Mouse (Mus musculus) cerebellum, postnatal 36 days (tissue): ENCODE measurements around the gene Rbm8a2.
"Not testable (repeated sequence)": the region's sequence is repeated elsewhere in the genome, so short reads cannot be mapped to it uniquely, and the experiment has no call there.

Experiments used
- DNase-seq, 2 experiments: peaks; one replicate each; pipeline ENCODE4 v3.0.0; 2021 to 2022; ENCODE audit warnings: mixed read lengths in 2 of 2

Gene Rbm8a2

DNA sequence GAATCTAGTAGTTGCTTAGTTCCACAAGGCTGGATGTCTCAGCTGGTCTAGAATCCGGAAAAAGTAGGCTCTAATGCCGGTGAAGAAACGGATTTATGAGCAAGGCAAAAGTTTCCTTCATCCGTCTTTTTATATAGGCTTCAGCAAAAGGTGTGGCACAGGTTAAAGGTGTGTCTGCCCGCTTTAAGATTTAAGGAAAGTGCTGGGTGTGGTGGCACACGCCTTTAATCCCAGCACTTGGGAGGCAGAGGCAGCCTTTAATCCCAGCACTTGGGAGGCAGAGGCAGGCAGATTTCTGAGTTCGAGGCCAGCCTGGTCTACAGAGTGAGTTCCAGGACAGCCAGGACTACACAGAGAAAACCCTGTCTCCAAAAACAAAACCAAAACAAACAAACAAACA, at the start of gene Rbm8a2:
Rbm8a2 (minus strand) TSS at position 101 of the 400 bp plus-strand sequence.
- not testable (repeated sequence) for DNase-seq

GRCm38 (mm10) chr1:176028397-176028796, 49.5 kb upstream of the Rbm8a2 start:
- no peak for DNase-seq

DNA sequence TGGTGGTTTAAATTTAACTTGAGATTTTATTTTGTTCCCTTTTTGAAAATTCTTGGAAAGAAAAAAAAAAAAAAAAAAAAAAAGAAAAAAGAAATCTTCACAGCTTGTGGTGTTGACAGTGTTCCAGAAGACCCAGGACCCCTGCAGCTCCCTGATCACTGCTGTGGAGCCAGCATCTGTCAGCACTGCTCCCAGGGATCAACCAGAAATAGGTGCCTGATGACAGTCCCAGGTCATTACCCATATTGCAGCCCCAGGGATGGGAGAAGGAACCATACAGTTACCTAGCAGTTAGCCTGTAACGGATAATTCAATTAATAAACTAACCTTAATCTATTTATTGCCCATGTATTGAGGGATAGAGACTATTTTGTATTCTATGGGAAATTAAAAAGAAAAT, 45.6 kb upstream of the Rbm8a2 start:
- DNase-seq = peak; percentile 54 to 61

- no peak for DNase-seq
These were observed 39.6 kb upstream of the Rbm8a2 start for GRCm38 (mm10) chr1:176018523-176018922.

GRCm38 (mm10) chr1:176016076-176016475, 37.2 kb upstream of the Rbm8a2 start:
- DNase-seq = peak; percentile 33 to 53

- no peak for DNase-seq
These were observed 34.8 kb upstream of the Rbm8a2 start for GRCm38 (mm10) chr1:176013497-176014268.

DNA sequence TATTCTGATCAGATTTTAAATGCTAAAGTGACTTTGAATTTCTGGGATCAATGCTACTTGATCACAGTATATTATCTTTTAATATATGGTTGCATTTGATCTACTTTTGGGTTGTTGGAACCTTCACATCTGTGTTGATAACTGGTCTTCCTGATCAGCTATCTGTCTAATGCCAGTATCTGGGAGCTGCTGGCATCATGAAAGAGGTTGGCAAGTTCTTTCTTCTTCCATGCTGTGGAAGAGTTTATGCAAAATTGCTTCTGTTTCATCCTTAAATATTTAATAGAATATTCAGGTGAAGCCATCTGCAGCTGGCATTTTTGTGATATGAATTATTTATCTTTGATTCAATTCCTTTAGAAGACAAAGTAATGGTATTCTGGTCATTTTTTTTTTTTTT, 32.6 kb upstream of the Rbm8a2 start:
- no peak for DNase-seq

DNA sequence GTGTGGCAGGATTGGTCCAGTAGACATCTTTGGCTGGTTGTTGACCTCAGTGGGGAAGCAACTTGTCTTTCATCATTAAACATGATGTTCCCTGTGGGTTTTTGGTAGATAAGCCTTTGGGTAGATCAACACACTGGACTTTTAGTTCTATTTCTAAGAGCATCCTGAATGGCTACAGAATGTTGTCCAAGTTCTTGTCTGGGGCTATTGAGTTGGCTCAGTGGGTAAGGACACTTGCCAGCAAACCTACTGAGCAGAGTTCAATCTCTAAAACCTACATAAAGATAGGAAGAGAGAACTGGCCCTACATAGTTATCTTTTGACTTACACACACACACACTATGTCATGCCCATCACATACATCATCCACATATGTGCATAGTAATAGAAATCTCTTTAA, 32.2 kb upstream of the Rbm8a2 start:
- peak; percentile 22 to 49 for DNase-seq

- DNase-seq = no peak
These were observed 29.5 kb upstream of the Rbm8a2 start for GRCm38 (mm10) chr1:176008411-176008810.

DNA sequence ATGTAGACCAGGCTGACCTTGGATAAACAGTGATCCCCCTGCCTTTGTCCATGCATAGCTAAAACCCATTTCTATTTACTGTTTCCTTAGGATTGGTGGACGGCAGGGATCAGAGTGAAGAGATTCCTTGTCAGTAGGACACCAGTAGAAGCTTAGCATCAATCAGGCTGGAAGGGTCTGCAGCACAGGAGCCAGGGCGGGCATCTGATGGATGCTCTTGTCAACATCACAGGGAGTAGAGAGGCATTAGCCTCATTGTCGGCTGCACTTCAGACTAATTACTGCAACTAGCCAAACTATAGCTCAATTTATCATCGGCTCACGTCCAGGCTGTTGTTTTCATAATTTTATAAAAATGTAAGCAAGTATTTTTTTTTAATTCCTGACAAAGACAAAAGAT, 21.7 kb upstream of the Rbm8a2 start:
- no peak for DNase-seq

- no peak for DNase-seq
These were observed 18.2 kb upstream of the Rbm8a2 start for GRCm38 (mm10) chr1:175997076-175997651.

DNA sequence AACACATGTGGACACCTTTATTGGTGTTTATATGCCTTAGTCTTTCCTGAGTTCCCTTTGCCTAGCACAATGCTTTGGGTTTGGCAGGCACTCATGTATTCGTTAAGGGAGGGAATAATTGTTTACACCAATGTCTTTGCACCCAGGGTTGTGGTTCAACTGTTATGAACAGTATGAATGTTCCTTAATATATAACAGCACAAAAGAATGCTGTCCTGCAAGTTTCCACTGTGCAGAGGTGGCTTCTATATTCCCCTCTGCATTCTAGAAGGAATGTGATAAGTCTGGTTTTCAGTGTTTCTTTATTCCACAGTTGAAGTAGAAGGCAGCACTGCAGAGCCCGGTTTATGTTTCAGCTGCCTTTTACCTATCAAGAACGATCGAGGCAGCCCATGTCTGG, 10.0 kb upstream of the Rbm8a2 start:
- no peak for DNase-seq

DNA sequence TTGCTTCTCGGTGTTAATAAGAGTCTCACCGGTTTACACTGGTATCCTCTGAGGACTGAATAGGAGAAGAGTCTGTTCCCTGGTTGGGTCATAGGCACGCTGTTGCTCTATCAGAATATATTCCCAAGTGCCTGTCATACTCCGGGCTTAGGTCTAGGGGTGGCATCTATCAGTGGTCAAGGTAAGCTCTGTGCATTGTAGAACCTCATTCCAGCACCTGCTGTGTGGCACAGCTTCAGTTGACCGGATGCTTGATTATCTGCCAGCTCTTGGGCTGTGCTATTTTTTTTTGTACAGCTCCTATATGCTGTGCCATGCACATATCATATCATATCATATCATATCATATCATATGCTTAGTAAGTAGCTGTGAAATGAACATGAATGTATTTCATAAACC, 9.5 kb upstream of the Rbm8a2 start:
- DNase-seq = peak in 1 of 2 experiments; percentile 31

- peak; percentile 37 to 44 for DNase-seq
These were observed 8.2 kb downstream of the Rbm8a2 start for GRCm38 (mm10) chr1:175970710-175971109.

DNA sequence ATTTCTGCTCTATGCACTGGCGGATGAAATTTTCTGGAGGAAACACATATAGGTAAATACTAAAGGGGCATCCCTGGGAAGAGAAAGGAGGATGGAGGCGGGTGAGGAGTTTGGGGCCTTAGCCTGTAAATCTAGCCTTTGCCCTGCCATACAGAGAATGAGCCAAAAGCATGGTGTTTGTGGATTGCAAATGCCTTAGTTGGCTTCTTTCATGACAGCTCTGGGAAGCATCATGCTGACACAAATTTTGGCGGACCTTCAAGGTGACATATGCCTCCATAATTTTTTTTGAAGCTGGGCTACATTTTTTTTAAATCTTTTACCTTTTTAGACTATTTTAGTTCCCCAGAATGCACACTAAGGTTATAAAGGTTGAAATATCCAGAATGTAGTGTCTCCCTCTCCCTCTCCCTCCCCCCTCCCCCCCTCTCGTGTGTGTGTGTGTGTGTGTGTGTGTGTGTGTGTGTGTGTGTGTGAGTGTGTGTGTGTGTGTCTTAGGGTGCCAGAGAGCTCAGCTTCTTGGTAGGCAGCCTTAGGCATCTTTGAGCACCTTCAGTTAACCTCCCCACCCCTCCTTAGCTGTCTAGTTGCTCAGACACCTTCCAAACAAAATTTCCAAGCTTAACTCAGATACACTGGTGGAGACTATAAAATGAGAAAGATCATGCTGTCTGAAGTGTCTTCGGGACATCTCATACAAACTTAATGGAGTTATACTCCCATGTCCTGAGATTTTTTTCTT, 11.7 kb downstream of the Rbm8a2 start:
- DNase-seq = peak; percentile 75 to 85

DNA sequence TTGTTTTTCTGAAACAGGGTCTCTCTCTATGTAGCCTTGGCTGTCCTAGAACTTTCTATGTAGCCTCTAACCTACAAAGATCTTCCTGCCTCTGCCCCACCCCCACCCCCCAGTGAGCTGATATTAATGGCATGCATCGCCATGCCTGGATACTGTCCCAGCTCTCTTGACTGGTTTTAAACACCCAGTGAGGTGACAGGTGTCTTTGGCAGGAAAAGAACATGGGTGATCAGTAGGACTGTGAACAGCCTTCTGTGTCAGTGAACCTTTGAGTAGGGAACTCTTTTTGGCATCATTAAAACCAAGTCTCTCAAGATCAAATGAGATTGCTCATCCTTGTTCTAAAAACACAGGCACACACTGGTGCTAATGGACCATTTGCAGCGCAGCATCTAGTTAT, 17.1 kb downstream of the Rbm8a2 start:
- no peak for DNase-seq

- DNase-seq = no peak
These were observed 28.1 kb downstream of the Rbm8a2 start for GRCm38 (mm10) chr1:175950851-175951250.

GRCm38 (mm10) chr1:175950421-175950820, 28.5 kb downstream of the Rbm8a2 start:
- DNase-seq = no peak

DNA sequence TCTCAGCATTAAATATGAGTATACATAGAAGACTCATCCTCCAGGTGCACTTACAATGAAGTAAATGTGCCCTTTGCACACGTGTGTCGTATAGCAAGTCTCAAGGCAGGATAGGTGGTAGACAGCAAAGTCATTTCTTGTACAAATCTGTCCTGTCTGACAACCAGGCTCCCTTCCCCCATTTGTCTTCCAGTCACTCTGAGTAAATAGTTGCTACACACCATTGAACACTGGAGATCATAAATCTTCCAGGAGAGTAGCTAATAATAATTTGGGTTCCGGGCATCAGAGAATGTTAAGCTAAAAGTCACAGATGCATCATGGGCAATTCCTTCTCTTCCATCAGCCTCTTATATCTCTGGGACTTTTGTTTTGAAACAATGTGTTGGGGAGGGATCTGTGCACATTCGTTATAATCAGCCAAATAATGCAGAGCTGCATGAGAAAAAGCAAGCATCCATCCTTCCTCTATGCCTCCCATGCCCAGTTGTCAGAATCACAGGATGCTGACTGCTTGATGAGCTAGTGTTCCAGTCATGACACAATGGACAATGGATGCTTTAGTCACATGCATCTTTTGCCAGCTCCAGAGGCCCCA, 32.1 kb downstream of the Rbm8a2 start:
- no peak for DNase-seq

GRCm38 (mm10) chr1:175943168-175943567, 35.7 kb downstream of the Rbm8a2 start:
- no peak for DNase-seq

GRCm38 (mm10) chr1:175938731-175939130, 40.2 kb downstream of the Rbm8a2 start:
- no peak for DNase-seq

GRCm38 (mm10) chr1:175936282-175936737, 42.6 kb downstream of the Rbm8a2 start:
- DNase-seq = peak; percentile 60 to 89

DNA sequence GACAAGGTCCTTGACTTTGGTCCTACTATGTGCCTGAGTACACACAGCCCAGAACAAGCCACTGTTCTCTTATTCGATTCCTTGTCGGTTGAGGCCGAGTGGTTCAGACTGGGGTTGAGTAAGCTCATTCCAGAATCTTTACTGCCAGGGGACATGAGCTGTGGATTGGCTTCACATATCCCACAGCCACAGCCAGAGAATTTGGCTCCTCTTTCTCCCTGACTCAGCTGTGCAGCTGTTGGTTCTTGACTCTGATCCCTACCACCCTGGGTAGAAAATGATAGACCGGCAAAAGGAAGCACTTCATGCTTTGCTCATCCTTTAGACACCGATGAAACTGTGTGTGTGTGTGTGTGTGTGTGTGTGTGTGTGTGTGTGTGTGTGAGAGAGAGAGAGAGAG, 47.5 kb downstream of the Rbm8a2 start:
- no peak for DNase-seq
